Mouse (Mus musculus) heart, adult 2 months (tissue): Measurements from ENCODE around the gene Cdk9.

ENCODE experiments used
- CTCF ChIP-seq: fragments of 200-600 bp; IDR thresholded peaks from 2 replicates; pipeline ENCODE4 v1.8.1; 2022; ENCODE audit warnings: antibody characterized with exemption, mild to moderate bottlenecking, moderate library complexity
- EP300 ChIP-seq: fragments of 200-500 bp; IDR thresholded peaks from 2 replicates; pipeline ENCODE4 v1.6.1; 2011; ENCODE audit warnings: low read depth, low read length, control low read depth; ENCODE audit not compliant: insufficient read depth
- POLR2A ChIP-seq: fragments of 200-500 bp; IDR thresholded peaks from 2 replicates; pipeline ENCODE4 v1.6.1; 2011; ENCODE audit warnings: mild to moderate bottlenecking, low read depth, low read length, control low read depth; ENCODE audit not compliant: insufficient read depth

DNA sequence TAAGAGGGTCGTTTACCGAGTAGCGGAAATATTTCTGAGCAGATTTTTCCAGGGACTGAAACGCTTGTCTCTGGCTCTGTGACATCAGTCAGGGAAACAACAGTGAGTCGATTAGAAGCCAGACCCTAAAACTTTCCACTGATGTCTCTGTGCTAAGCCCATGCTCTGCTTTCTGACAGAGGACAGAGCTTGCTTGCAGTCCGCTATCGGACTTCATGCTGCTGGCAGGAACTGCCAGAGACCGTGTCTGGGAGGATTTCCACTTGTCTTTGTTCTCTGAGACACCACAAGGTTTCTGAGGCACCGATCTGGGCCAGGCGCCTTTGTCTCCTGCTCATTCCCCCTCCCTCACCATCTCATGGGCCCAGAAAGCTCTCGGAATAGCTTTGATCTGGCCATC lies 45.1 kb downstream of the Cdk9 start:
- no peak for TF ChIP-seq CTCF
- TF ChIP-seq POLR2A, result no peak
- TF ChIP-seq EP300, result no peak
